11 mouse cellular contexts compared by ENCODE assay signal in genomic region chr6:142867023-142867422, GRCm38 (mm10).
DNase-seq lines count a peak whose midpoint lies in the region; ATAC-seq and TF ChIP-seq lines count a peak whose summit lies in the region.
"Had no signal": no experiment of that assay in that cellular context is flagged by ENCODE, and none has a peak within 500 bp of the region (broad histone marks: within the 10 kb centered on the region; RNA-seq: fewer than 3 reads in every experiment).

No protein-coding gene starts in this region.

- no peaks in the 10 kb centered on the region for H3K9me3 ChIP-seq in kidney, embryonic 14.5 days (ENCODE audit: control insufficient read depth, low read length)
- no peaks in the 10 kb centered on the region for H3K9me3 ChIP-seq in hindbrain, embryonic 11.5 days (ENCODE audit: control insufficient read depth, low read length)
- no peaks in the 10 kb centered on the region for H3K9me3 ChIP-seq in midbrain, embryonic 15.5 days
- H3K9me3 ChIP-seq: G1E; limb, embryonic 12.5 days had no signal

- no peak for DNase-seq in kidney, adult 11 months
- no peak for DNase-seq in hindbrain, embryonic 11.5 days (ENCODE audit: low spot score)
- no peak for DNase-seq in thymus, postnatal 0 days (ENCODE audit: low spot score)
- no peak for DNase-seq in thymus, postnatal 4 days
- no peak for DNase-seq in Muller cell, postnatal 12 days (ENCODE audit: inconsistent ontology term)
- DNase-seq: lung, adult 2 months had no signal

- H3K4me1 ChIP-seq in kidney, embryonic 14.5 days (ENCODE audit: control insufficient read depth, insufficient read depth, low read length): peaks cover 12% of the 10 kb centered on the region
- H3K4me1 ChIP-seq in bone marrow macrophage, adult 2 months (ENCODE audit: control insufficient read depth, insufficient read depth, low read length): peaks cover 49% of the 10 kb centered on the region
- H3K4me1 ChIP-seq in hindbrain, embryonic 11.5 days (replicated peaks; ENCODE audit: control insufficient read depth, insufficient read depth, low read length): no peaks in the 10 kb centered on the region
- peaks cover 13% of the 10 kb centered on the region for H3K4me1 ChIP-seq in midbrain, embryonic 15.5 days

- ATAC-seq in kidney, embryonic 14.5 days (ENCODE audit: low FRiP score, low TSS enrichment): no peak; the same call in 1 of the 2 replicates
- peak; percentile 68 for ATAC-seq in hindbrain, embryonic 11.5 days (ENCODE audit: low FRiP score)
- peak; percentile 34; the same call in 1 of the 2 replicates for ATAC-seq in midbrain, embryonic 15.5 days (replicated peaks)

- no peaks in the 10 kb centered on the region for H3K36me3 ChIP-seq in kidney, embryonic 14.5 days (ENCODE audit: control insufficient read depth, insufficient read depth, low read length)
- no peaks in the 10 kb centered on the region for H3K36me3 ChIP-seq in hindbrain, embryonic 11.5 days (ENCODE audit: control insufficient read depth, insufficient read depth, low read length)
- H3K36me3 ChIP-seq in midbrain, embryonic 15.5 days (replicated peaks): 0 out of 2 replicates have a peak, but pooled peaks cover 5% of the 10 kb centered on the region
- H3K36me3 ChIP-seq: G1E; limb, embryonic 12.5 days had no signal

- no peak overlapping the region for H3K4me2 ChIP-seq in kidney, embryonic 14.5 days (replicated peaks; ENCODE audit: low read depth, low read length)
- H3K4me2 ChIP-seq in hindbrain, embryonic 11.5 days (replicated peaks; ENCODE audit: low read depth, low read length): no peak overlapping the region
- H3K4me2 ChIP-seq in midbrain, embryonic 15.5 days: 0 out of 2 replicates have a peak overlapping the region, but pooled peaks have one; percentile 13
- H3K4me2 ChIP-seq: limb, embryonic 12.5 days had no signal

- TF ChIP-seq CTCF in bone marrow macrophage, adult 2 months (IDR thresholded peaks at IDR 0.05; ENCODE audit: low read depth, low read length): no peak

- H3K27ac ChIP-seq in kidney, embryonic 14.5 days (ENCODE audit: low read depth, low read length): peak overlapping the region; percentile 80; the same call in 1 of the 2 replicates
- no peak overlapping the region for H3K27ac ChIP-seq in bone marrow macrophage, adult 2 months (ENCODE audit: insufficient read depth, low read depth, low read length)
- peak overlapping the region; percentile 75 for H3K27ac ChIP-seq in hindbrain, embryonic 11.5 days (ENCODE audit: low read depth, low read length)
- H3K27ac ChIP-seq in midbrain, embryonic 15.5 days: peak overlapping the region; percentile 80

- H3K4me3 ChIP-seq in kidney, embryonic 14.5 days (ENCODE audit: low read length): no peak overlapping the region
- H3K4me3 ChIP-seq in bone marrow macrophage, adult 2 months (ENCODE audit: insufficient read depth, low read length): 0 out of 2 replicates have a peak overlapping the region, but pooled peaks have one; percentile 45
- no peak overlapping the region for H3K4me3 ChIP-seq in hindbrain, embryonic 11.5 days (ENCODE audit: low read depth, low read length)
- no peak overlapping the region for H3K4me3 ChIP-seq in midbrain, embryonic 15.5 days
- H3K4me3 ChIP-seq: limb, embryonic 12.5 days had no signal

- no peak for TF ChIP-seq POLR2A in bone marrow macrophage, adult 2 months (IDR thresholded peaks at IDR 0.05; ENCODE audit: borderline replicate concordance, low read depth, low read length)

- H3K27me3 ChIP-seq in kidney, embryonic 14.5 days (ENCODE audit: control insufficient read depth, insufficient read depth, low read length): no peaks in the 10 kb centered on the region
- no peaks in the 10 kb centered on the region for H3K27me3 ChIP-seq in hindbrain, embryonic 11.5 days (ENCODE audit: control insufficient read depth, insufficient read depth, low read length)
- H3K27me3 ChIP-seq in midbrain, embryonic 15.5 days (replicated peaks): no peaks in the 10 kb centered on the region
- H3K27me3 ChIP-seq: limb, embryonic 12.5 days had no signal

- WGBS in kidney, embryonic 14.5 days: 100% methylated on average over 2 of the region's 2 CpGs
- WGBS in hindbrain, embryonic 11.5 days: 92% methylated on average over 2 of the region's 2 CpGs
- WGBS in midbrain, embryonic 15.5 days: 91% methylated on average over 2 of the region's 2 CpGs

- H3K9ac ChIP-seq in kidney, embryonic 14.5 days (ENCODE audit: low read depth, low read length): no peak overlapping the region
- no peak overlapping the region for H3K9ac ChIP-seq in hindbrain, embryonic 11.5 days (ENCODE audit: low read depth, low read length)
- no peak overlapping the region for H3K9ac ChIP-seq in midbrain, embryonic 15.5 days
- H3K9ac ChIP-seq: limb, embryonic 12.5 days had no signal
